Mouse (Mus musculus) midbrain, embryonic 16.5 days (tissue): ENCODE results near the gene Cubn. TPM values are rescaled to one million over a fixed set of nuclear protein-coding genes. Genes with fewer than 3 reads are reported as not detected.

ENCODE experiments used
- ATAC-seq: fragments of 200-750 bp; cut with Nextera tagmentation; 2 replicates; pipeline ENCODE4 v1.8.0; 2017; ENCODE audit warnings: moderate TSS enrichment
- H3K27ac ChIP-seq: fragments of 300-500 bp; sonication (generic); 2 replicates; pipeline ENCODE4 v1.5.1; 2014; ENCODE audit warnings: mild to moderate bottlenecking, low read length, mixed read lengths
- H3K27me3 ChIP-seq: fragments of 300-500 bp; sonication (generic); 2 replicates; pipeline ENCODE4 v1.6.1; 2014; ENCODE audit warnings: low read depth, low read length, mixed read lengths; ENCODE audit not compliant: control insufficient read depth, insufficient read depth
- H3K36me3 ChIP-seq: fragments of 300-500 bp; sonication (generic); 2 replicates; pipeline ENCODE4 v1.6.1; 2014; ENCODE audit warnings: mild to moderate bottlenecking, low read length, moderate library complexity, mixed read lengths; ENCODE audit not compliant: control insufficient read depth, insufficient read depth
- H3K4me1 ChIP-seq: fragments of 300-500 bp; sonication (generic); 2 replicates; pipeline ENCODE4 v1.6.1; 2014; ENCODE audit warnings: mild to moderate bottlenecking, low read length, mixed read lengths; ENCODE audit not compliant: control insufficient read depth, insufficient read depth
- H3K4me2 ChIP-seq: fragments of 300-500 bp; sonication (generic); 2 replicates; pipeline ENCODE4 v1.6.1; 2014; ENCODE audit warnings: mild to moderate bottlenecking, low read length, mixed read lengths
- H3K4me3 ChIP-seq: fragments of 300-500 bp; sonication (generic); 2 replicates; pipeline ENCODE4 v1.5.1; 2014; ENCODE audit warnings: low read depth, mild to moderate bottlenecking, low read length, moderate library complexity, mixed read lengths
- H3K9ac ChIP-seq: fragments of 300-500 bp; sonication (generic); 2 replicates; pipeline ENCODE4 v1.6.1; 2014; ENCODE audit warnings: low read depth, low read length, mixed read lengths
- H3K9me3 ChIP-seq: fragments of 300-500 bp; sonication (generic); replicated peaks from 2 replicates; pipeline ENCODE4 v1.6.1; 2014; ENCODE audit warnings: mild to moderate bottlenecking, low read length, mixed read lengths; ENCODE audit not compliant: control insufficient read depth, poor library complexity, severe bottlenecking
- WGBS: fragments of 180-500 bp; shearing (Covaris S2); extraction: QIAGEN DNeasy Blood & Tissue Kit; methylation state at CpG from one replicate; pipeline ENCODE4 v1.1.7; 2014; 5-methylcytosine and 5-hydroxymethylcytosine counted together
- polyA plus RNA-seq: library from polyadenylated mRNA; unstranded; fragments of >200 nt; fragmentation: Nextera tagmentation; extraction: Ambion mirVana; gene quantifications from 2 replicates; pipeline ENCODE4 v1.2.1, GENCODE M21; 2015

The Cubn gene
- 0.63 and 0.80 TPM in 2 replicates for polyA plus RNA-seq

- H3K4me3 ChIP-seq = no peak within 1 kb of the TSS
- H3K9ac ChIP-seq = no peak within 1 kb of the TSS
- no peaks in the 10 kb centered on the region for H3K36me3 ChIP-seq
- ATAC-seq = no peak
- H3K27me3 ChIP-seq = no peaks in the 10 kb centered on the region
- H3K9me3 ChIP-seq = no peaks in the 10 kb centered on the region
- 29% methylated on average over 8 of the region's 8 CpGs for WGBS
- H3K4me2 ChIP-seq = no peak within 1 kb of the TSS
- H3K4me1 ChIP-seq = no peaks in the 10 kb centered on the region
- no peak within 1 kb of the TSS for H3K27ac ChIP-seq
Observed at GRCm38 (mm10) chr2:13491734-13492133, at the start of gene Cubn. TSS of gene Cubn (minus strand) at chr2:13491813.

- Histone ChIP-seq H3K36me3 (no peaks in the 10 kb centered on the region), H3K9ac (no peak overlapping the region), H3K27ac (no peak overlapping the region), H3K27me3 (no peaks in the 10 kb centered on the region), H3K4me3 (no peak overlapping the region), H3K4me1 (peaks cover 5% of the 10 kb centered on the region), H3K4me2 (no peak overlapping the region), H3K9me3 (no peaks in the 10 kb centered on the region)
- ATAC-seq = no peak
- WGBS = 92% methylated on average over 1 of the region's 1 CpGs
Observed at GRCm38 (mm10) chr2:13539860-13540259, 48.2 kb upstream of the Cubn start.

GRCm38 (mm10) chr2:13538704-13539377, 47.2 kb upstream of the Cubn start:
- Histone ChIP-seq H3K9ac (no peak overlapping the region), H3K4me2 (no peak overlapping the region), H3K36me3 (no peaks in the 10 kb centered on the region), H3K4me1 (peaks cover 3% of the 10 kb centered on the region), H3K27ac (no peak overlapping the region), H3K4me3 (no peak overlapping the region), H3K9me3 (no peaks in the 10 kb centered on the region), H3K27me3 (no peaks in the 10 kb centered on the region)
- WGBS = 77% methylated on average over 6 of the region's 6 CpGs
- no peak for ATAC-seq

- no peak overlapping the region for H3K27ac ChIP-seq
- H3K9me3 ChIP-seq = no peaks in the 10 kb centered on the region
- H3K36me3 ChIP-seq = no peaks in the 10 kb centered on the region
- no peaks in the 10 kb centered on the region; the same call in 1 of the 2 replicates for H3K4me1 ChIP-seq
- no peak overlapping the region for H3K4me2 ChIP-seq
- no peak overlapping the region for H3K4me3 ChIP-seq
- no peaks in the 10 kb centered on the region for H3K27me3 ChIP-seq
- ATAC-seq = no peak
- H3K9ac ChIP-seq = no peak overlapping the region
- 66% methylated on average over 2 of the region's 2 CpGs for WGBS
Observed at GRCm38 (mm10) chr2:13538258-13538657, 46.6 kb upstream of the Cubn start.

- WGBS = 31% methylated on average over 2 of the region's 2 CpGs
- Histone ChIP-seq H3K4me1 (no peaks in the 10 kb centered on the region; the same call in 1 of the 2 replicates), H3K4me3 (no peak overlapping the region), H3K9me3 (no peaks in the 10 kb centered on the region), H3K27me3 (no peaks in the 10 kb centered on the region), H3K27ac (no peak overlapping the region), H3K4me2 (no peak overlapping the region), H3K36me3 (no peaks in the 10 kb centered on the region), H3K9ac (no peak overlapping the region)
- ATAC-seq = no peak
Observed at GRCm38 (mm10) chr2:13537733-13538132, 46.1 kb upstream of the Cubn start.

- Histone ChIP-seq H3K9me3 (no peaks in the 10 kb centered on the region), H3K4me3 (no peak overlapping the region), H3K9ac (no peak overlapping the region), H3K27me3 (no peaks in the 10 kb centered on the region), H3K4me1 (no peaks in the 10 kb centered on the region; the same call in 1 of the 2 replicates), H3K36me3 (no peaks in the 10 kb centered on the region), H3K27ac (no peak overlapping the region), H3K4me2 (no peak overlapping the region)
- no peak for ATAC-seq
Observed at GRCm38 (mm10) chr2:13536747-13537146, 45.1 kb upstream of the Cubn start.

- no peaks in the 10 kb centered on the region for H3K27me3 ChIP-seq
- WGBS = 93% methylated on average over 6 of the region's 6 CpGs
- peaks cover 2% of the 10 kb centered on the region; the same call in 1 of the 2 replicates for H3K4me1 ChIP-seq
- no peak overlapping the region for H3K27ac ChIP-seq
- H3K9ac ChIP-seq = no peak overlapping the region
- no peaks in the 10 kb centered on the region for H3K9me3 ChIP-seq
- ATAC-seq = no peak
- H3K4me3 ChIP-seq = no peak overlapping the region
- H3K36me3 ChIP-seq = no peaks in the 10 kb centered on the region
- H3K4me2 ChIP-seq = no peak overlapping the region
Observed at GRCm38 (mm10) chr2:13530639-13531038, 39.0 kb upstream of the Cubn start.

GRCm38 (mm10) chr2:13529253-13529933, 37.8 kb upstream of the Cubn start:
- H3K4me1 ChIP-seq = 0 out of 2 replicates have a peak, but pooled peaks cover 2% of the 10 kb centered on the region
- H3K4me2 ChIP-seq = no peak overlapping the region
- WGBS = 88% methylated on average over 3 of the region's 3 CpGs
- no peak for ATAC-seq
- no peaks in the 10 kb centered on the region for H3K27me3 ChIP-seq
- no peaks in the 10 kb centered on the region for H3K36me3 ChIP-seq
- H3K4me3 ChIP-seq = no peak overlapping the region
- H3K9me3 ChIP-seq = no peaks in the 10 kb centered on the region
- H3K9ac ChIP-seq = no peak overlapping the region
- H3K27ac ChIP-seq = no peak overlapping the region

- Histone ChIP-seq H3K27me3 (no peaks in the 10 kb centered on the region), H3K27ac (no peak overlapping the region), H3K9ac (no peak overlapping the region), H3K9me3 (no peaks in the 10 kb centered on the region), H3K4me3 (no peak overlapping the region), H3K4me1 (0 out of 2 replicates have a peak, but pooled peaks cover 2% of the 10 kb centered on the region), H3K4me2 (no peak overlapping the region), H3K36me3 (no peaks in the 10 kb centered on the region)
- 80% methylated on average over 4 of the region's 4 CpGs for WGBS
- ATAC-seq = no peak
Observed at GRCm38 (mm10) chr2:13527531-13527930, 35.9 kb upstream of the Cubn start.
